Mouse (Mus musculus) layer of hippocampus, adult 9-10 months (tissue): ENCODE data around the gene Chfr.

ENCODE experiments used
- DNase-seq: peaks from one replicate; pipeline ENCODE4 v3.0.0; 2022; ENCODE audit warnings: low spot score

Chfr gene

GRCm38 (mm10) chr5:110135293-110136086 is at the start of gene Chfr:
Chfr (plus strand) TSS chr5:110135842.
- DNase-seq = peak; percentile 98

- no peak for DNase-seq
Measured at GRCm38 (mm10) chr5:110086161-110086866, 49.3 kb upstream of the Chfr start.

GRCm38 (mm10) chr5:110091546-110091945 is 44.1 kb upstream of the Chfr start:
- DNase-seq = no peak

DNA sequence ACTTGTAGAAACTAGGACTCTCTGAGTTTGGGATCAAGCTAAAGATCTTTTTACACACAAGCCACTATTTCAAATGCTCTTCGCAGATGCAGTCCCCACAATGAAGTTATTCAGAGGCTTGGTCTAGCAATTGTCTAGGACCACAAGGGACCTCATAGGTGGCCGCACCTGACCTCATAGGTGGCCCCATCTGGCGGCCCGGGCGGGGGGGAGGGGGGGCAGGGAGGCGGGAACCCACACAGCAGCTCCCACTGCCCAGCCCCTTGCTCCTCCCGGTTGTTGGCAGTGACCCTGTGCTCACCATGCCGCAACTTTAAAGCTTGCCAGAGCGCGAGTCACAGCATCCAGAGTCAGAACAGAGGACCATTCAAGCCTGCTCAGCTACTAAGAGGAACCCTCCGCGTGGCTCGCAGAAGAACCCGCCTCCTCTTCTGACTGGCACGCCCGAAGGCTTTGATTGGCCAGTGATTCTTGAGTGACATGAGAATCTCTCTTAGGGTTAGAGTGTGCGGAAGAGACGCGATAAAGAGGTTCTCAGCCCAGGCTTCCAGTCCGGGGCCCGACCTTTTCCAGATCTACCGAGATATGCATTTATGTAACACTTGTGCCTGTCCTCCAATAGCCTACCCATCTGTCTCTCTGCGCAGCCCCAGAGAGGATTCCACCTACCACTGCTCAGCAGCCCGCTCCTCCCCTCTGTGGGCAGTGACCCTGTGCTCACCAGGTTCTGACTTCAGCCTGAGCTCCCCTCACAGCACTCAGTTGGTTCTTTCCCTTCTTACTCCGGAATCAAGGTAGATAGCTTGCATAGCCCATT is 41.4 kb upstream of the Chfr start, which contains the start of gene Gm35315:
Gene Gm35315, minus strand, starts transcription at position 391 of the 817 bp plus-strand sequence.
- peak; percentile 95 for DNase-seq

DNA sequence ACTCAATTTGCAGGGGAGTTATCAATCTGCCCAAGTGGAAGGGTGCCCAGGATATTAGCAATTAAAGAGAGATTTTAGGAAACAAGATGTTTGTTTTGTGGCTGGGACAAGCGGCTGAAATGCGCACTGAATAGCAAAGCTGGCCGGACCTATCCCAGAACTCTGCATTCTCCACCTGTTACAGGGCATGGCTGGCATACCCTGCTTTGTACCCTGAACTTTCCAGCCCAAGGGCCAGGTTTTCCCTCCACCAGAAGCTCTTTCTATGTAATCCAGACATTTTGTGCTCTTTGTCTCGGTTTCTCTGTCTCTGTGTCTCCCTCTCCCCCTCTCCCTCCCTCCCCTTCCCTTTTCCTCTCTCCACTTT is 40.8 kb upstream of the Chfr start:
- no peak for DNase-seq

DNA sequence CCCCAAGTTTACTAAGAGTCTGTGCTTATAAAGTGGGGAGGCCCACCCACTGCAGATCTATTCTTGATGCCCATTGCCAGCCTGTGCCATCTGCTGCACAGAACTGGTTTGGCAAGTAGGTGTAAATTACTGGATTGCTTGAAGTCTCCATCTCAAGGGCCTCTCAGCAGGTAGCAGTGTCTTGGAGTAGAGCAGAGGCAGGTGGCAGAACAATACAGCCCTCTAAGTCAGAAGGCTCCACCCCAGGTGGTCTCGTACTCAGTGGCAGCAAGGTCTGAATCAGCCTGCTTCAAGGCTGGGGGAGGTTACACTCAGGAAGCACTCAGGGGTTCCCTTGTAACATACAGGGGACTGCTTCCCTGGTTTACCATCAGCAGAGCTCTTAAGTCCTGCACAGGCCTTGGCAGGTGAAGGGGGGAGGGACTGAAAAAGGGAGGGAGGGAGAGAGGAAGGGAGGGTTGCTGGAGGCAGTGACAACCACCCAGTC is 36.6 kb upstream of the Chfr start:
- no peak for DNase-seq

GRCm38 (mm10) chr5:110099656-110100580 is 35.7 kb upstream of the Chfr start, which contains the start of gene Plcxd1:
Plcxd1 (plus strand) TSS chr5:110099969.
- no peak for DNase-seq

- no peak for DNase-seq
Measured at GRCm38 (mm10) chr5:110100921-110101631, 34.6 kb upstream of the Chfr start.

GRCm38 (mm10) chr5:110101716-110102347 is 33.8 kb upstream of the Chfr start:
- no peak for DNase-seq

DNA sequence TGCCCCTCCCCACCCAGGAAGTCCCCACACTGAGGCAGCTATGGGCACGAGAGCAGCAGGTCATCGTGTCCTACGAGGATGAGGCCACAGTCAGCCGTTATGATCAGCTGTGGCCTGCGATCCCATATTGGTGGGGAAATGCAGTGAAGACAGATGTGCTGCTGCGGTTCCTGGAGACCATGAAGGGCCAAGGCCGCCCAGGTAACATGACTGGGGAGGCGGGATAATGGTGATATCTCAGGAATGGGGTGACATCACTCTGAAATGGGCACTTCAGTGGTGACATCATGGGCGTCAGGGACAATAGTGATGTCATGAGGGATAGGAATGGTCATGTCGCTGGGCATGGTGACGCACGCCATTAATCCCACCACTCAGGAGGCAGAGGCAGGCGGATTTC is 33.2 kb upstream of the Chfr start:
- no peak for DNase-seq

DNA sequence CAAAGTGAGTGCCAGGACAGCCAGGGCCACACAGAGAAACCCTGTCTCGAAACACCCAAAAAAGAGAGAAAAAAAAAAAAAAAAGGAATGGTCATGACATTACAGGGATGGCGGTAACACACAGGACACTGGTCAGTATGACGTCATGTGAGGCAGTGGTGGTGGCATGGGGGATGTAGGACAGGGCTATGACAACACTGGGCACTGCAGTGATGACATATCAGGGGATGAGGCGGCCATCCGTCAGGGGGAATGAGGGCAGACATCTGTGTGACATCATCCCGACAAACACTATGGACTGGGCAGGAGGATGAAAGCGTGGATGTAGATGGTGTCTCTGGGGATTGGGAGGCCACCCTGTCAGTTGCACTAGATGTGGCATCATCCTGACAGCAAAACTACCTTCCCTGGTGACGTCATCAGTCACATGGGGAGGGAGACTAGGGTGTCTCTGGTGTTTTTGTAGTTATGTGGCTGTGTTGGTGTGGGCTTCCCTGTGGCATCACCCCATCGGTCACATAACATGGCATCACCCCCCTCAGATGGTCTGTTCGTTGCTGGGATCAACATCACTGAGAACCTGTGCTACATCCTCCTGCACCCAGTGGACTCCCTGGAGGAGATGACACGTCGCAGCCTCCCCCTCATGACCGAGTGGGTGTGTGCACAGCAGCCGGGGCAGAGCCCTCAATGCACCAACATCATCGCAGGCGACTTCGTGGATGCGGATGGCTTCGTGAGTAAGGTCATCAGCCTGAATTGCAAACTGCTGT is 32.6 kb upstream of the Chfr start:
- no peak for DNase-seq

GRCm38 (mm10) chr5:110103901-110104615 is 31.6 kb upstream of the Chfr start:
- DNase-seq = no peak

DNA sequence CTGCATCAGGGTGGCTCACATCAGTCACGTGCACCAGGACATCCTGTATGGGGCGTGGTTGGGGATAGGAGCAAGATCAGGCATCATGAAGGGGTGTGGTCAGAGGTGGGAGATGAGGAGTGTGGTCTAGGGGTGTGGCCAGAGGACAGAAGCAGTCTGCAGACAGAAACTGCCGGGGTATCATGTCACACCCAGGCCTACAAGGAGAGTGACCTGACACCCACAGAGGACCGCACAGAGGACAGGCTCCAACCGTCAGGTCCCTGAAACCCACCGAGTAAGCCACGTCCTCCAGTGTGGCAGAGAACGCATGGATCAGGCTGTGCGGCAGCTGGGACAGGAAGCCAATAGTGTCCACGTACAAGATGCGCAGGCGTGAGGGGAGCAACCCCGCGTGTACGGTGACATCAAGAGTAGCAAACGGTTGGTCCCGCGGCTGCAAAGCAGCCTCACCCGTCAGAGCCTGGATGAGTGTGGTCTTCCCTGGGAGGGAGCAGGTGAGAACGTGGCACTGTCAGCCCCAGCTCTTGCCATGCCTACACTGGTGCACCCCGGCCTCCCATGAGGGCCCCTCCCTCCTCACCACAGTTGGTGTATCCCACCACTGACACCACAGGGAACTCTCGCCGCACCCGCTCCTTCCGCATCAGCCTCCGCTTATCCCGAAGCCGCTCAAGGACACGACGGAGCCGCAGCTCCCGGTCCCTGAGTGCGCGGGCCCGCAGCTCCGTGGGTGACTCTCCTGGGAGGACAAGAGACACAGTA is 30.8 kb upstream of the Chfr start:
- DNase-seq = no peak

- no peak for DNase-seq
Measured at GRCm38 (mm10) chr5:110106140-110106871, 29.3 kb upstream of the Chfr start.

GRCm38 (mm10) chr5:110106901-110107564 is 28.6 kb upstream of the Chfr start:
- DNase-seq = no peak

- peak; percentile 83 for DNase-seq
Measured at GRCm38 (mm10) chr5:110107581-110108304, 27.9 kb upstream of the Chfr start, which contains the start of gene Gtpbp6. Gtpbp6 (minus strand) TSS chr5:110108197.
